Mouse (Mus musculus): ENCODE measurements around the gene Gm49393. TPM values are rescaled to one million over a fixed set of nuclear protein-coding genes. Genes with fewer than 3 reads are reported as not detected.

Gene Gm49393
- polyA plus RNA-seq, 1 experiment = not detected

- H3K27ac ChIP-seq (ENCODE audit: control insufficient read depth, insufficient read depth, low read depth, low read length) = no peak overlapping the region
- H3K4me1 ChIP-seq (ENCODE audit: control insufficient read depth, insufficient read depth, low read length) = no peaks in the 10 kb centered on the region
- H3K27me3 ChIP-seq (ENCODE audit: control insufficient read depth, insufficient read depth, low read length) = no peaks in the 10 kb centered on the region
- no peaks in the 10 kb centered on the region for H3K36me3 ChIP-seq (ENCODE audit: control insufficient read depth, insufficient read depth, low read length)
- H3K4me3 ChIP-seq (ENCODE audit: control insufficient read depth, low read depth, low read length) = no peak overlapping the region
- TF ChIP-seq CTCF (IDR thresholded peaks at IDR 0.05; ENCODE audit: control insufficient read depth, insufficient read depth, insufficient replicate concordance, low read depth, low read length) (no peak), POLR2A (IDR thresholded peaks at IDR 0.05; ENCODE audit: control insufficient read depth, low read depth, low read length) (no peak)
Observed at GRCm38 (mm10) chr13:60826052-60826451, 109.3 kb downstream of the Gm49393 start.

DNA sequence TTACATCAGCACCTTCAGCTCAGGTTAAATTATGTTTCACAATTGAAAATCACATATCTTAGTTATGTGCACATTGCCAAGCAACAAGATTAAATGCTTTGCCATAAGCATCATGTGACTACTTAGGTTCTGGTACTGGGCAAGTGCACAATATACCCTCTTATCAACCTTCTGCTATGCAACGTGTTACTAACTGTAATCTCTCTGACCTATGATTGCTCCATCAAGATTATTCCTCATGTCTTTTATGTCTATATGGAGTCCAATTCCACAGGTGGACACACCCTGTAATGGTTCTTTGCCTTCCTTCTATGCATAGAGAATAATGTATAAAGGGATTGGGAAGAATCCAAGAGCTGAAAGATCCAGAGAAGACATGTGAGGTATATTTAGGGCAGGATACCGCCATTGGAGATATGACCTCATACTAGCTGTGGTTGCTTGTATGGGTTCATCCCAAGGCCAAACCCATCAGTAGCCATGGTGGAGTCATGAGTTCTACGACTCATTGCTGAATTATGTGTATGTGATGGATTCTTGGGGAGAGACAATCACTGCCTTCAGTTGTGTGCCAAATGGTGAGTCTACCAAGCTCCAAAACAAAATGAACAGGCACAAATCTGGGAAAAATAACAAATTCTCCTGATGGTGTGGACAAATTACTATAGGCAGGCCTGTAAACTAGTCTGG lies 114.8 kb downstream of the Gm49393 start:
- Histone ChIP-seq H3K4me1 (ENCODE audit: control insufficient read depth, insufficient read depth, low read length) (no peaks in the 10 kb centered on the region), H3K4me3 (ENCODE audit: control insufficient read depth, low read depth, low read length) (no peak overlapping the region), H3K36me3 (ENCODE audit: control insufficient read depth, insufficient read depth, low read length) (no peaks in the 10 kb centered on the region), H3K27me3 (ENCODE audit: control insufficient read depth, insufficient read depth, low read length) (no peaks in the 10 kb centered on the region), H3K27ac (ENCODE audit: control insufficient read depth, insufficient read depth, low read depth, low read length) (no peak overlapping the region)
- TF ChIP-seq CTCF (IDR thresholded peaks at IDR 0.05; ENCODE audit: control insufficient read depth, insufficient read depth, insufficient replicate concordance, low read depth, low read length) = no peak
- TF ChIP-seq POLR2A (IDR thresholded peaks at IDR 0.05; ENCODE audit: control insufficient read depth, low read depth, low read length) = no peak

DNA sequence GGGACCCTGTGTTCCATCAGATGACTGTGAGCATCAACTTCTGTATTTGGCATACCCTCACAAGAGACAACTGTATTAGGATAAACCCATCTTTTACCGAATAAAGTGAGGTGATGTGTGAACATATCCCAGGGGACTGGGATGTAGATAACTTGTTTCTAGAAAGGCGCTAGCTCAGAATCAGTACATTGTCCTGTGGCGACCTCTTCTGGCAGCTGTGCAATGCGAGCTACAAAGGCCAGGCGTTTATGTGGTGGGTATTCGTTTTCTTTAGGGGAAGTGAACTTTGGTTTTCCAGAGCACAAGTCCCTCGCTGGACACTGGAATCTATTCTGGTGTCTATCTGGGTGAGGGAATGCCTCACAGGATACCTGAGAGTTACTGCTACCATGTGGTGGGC lies 115.9 kb downstream of the Gm49393 start:
- H3K4me1 ChIP-seq (ENCODE audit: control insufficient read depth, insufficient read depth, low read length) = no peaks in the 10 kb centered on the region
- no peaks in the 10 kb centered on the region for H3K27me3 ChIP-seq (ENCODE audit: control insufficient read depth, insufficient read depth, low read length)
- peak; percentile 48; the same call in 1 of the 2 replicates for TF ChIP-seq CTCF (IDR thresholded peaks at IDR 0.05; ENCODE audit: control insufficient read depth, insufficient read depth, insufficient replicate concordance, low read depth, low read length)
- no peak for TF ChIP-seq POLR2A (IDR thresholded peaks at IDR 0.05; ENCODE audit: control insufficient read depth, low read depth, low read length)
- H3K36me3 ChIP-seq (ENCODE audit: control insufficient read depth, insufficient read depth, low read length) = no peaks in the 10 kb centered on the region
- H3K27ac ChIP-seq (ENCODE audit: control insufficient read depth, insufficient read depth, low read depth, low read length) = no peak overlapping the region
- H3K4me3 ChIP-seq (ENCODE audit: control insufficient read depth, low read depth, low read length) = no peak overlapping the region

- no peak overlapping the region for H3K4me3 ChIP-seq (ENCODE audit: control insufficient read depth, low read depth, low read length)
- no peaks in the 10 kb centered on the region for H3K27me3 ChIP-seq (ENCODE audit: control insufficient read depth, insufficient read depth, low read length)
- H3K36me3 ChIP-seq (ENCODE audit: control insufficient read depth, insufficient read depth, low read length) = no peaks in the 10 kb centered on the region
- H3K4me1 ChIP-seq (ENCODE audit: control insufficient read depth, insufficient read depth, low read length) = no peaks in the 10 kb centered on the region
- no peak for TF ChIP-seq POLR2A (IDR thresholded peaks at IDR 0.05; ENCODE audit: control insufficient read depth, low read depth, low read length)
- TF ChIP-seq CTCF (IDR thresholded peaks at IDR 0.05; ENCODE audit: control insufficient read depth, insufficient read depth, insufficient replicate concordance, low read depth, low read length) = no peak
- no peak overlapping the region for H3K27ac ChIP-seq (ENCODE audit: control insufficient read depth, insufficient read depth, low read depth, low read length)
Observed at GRCm38 (mm10) chr13:60813722-60814121, 121.7 kb downstream of the Gm49393 start.

DNA sequence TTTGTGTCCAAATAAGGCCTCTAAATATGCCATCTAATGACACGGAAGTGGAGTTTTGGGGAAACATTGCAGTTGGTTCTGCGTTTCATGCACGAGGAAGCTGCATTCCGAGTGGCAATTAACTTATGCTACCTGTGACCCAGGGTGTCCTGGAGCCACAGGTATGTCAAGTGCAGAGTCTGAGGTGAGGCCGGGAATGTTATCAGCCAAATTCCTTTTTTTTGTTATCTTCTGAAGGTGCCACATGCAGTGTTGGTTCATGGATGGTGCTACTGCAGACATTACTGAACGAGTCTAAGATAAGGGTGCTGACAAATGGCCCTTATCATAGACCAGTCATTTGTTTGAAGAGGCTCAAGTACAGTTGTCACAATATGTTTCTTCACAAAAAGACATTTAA lies 122.6 kb downstream of the Gm49393 start:
- H3K27me3 ChIP-seq (ENCODE audit: control insufficient read depth, insufficient read depth, low read length) = no peaks in the 10 kb centered on the region
- H3K4me1 ChIP-seq (ENCODE audit: control insufficient read depth, insufficient read depth, low read length) = no peaks in the 10 kb centered on the region
- TF ChIP-seq CTCF (IDR thresholded peaks at IDR 0.05; ENCODE audit: control insufficient read depth, insufficient read depth, insufficient replicate concordance, low read depth, low read length) (no peak), POLR2A (IDR thresholded peaks at IDR 0.05; ENCODE audit: control insufficient read depth, low read depth, low read length) (no peak)
- no peaks in the 10 kb centered on the region for H3K36me3 ChIP-seq (ENCODE audit: control insufficient read depth, insufficient read depth, low read length)
- no peak overlapping the region for H3K4me3 ChIP-seq (ENCODE audit: control insufficient read depth, low read depth, low read length)
- no peak overlapping the region for H3K27ac ChIP-seq (ENCODE audit: control insufficient read depth, insufficient read depth, low read depth, low read length)

DNA sequence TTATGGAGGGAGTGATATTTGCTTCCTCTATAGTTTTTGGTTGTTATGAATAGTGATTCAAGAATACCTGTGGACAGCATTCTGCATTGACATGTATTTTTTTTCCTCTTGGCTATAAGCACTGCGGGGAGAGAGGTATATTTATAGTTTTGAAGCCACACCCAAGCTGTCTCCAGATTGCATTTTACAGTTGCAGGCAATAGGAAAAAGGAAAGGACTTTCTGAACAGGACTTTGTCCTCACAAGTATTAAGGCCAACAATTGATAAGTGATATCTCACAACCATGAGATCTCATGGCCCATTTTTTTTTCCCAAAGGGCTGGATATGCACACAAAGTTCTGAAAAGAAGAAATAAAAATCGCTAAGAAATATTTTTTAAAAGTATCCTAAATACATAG lies 125.7 kb downstream of the Gm49393 start:
- Histone ChIP-seq H3K27me3 (ENCODE audit: control insufficient read depth, insufficient read depth, low read length) (no peaks in the 10 kb centered on the region), H3K27ac (ENCODE audit: control insufficient read depth, insufficient read depth, low read depth, low read length) (no peak overlapping the region), H3K36me3 (ENCODE audit: control insufficient read depth, insufficient read depth, low read length) (no peaks in the 10 kb centered on the region), H3K4me3 (ENCODE audit: control insufficient read depth, low read depth, low read length) (no peak overlapping the region), H3K4me1 (ENCODE audit: control insufficient read depth, insufficient read depth, low read length) (no peaks in the 10 kb centered on the region)
- TF ChIP-seq POLR2A (IDR thresholded peaks at IDR 0.05; ENCODE audit: control insufficient read depth, low read depth, low read length) (no peak), CTCF (IDR thresholded peaks at IDR 0.05; ENCODE audit: control insufficient read depth, insufficient read depth, insufficient replicate concordance, low read depth, low read length) (no peak)

Other genes starting within 250 kb of the Gm49393 start
- gene BC051665, start 149.2 kb downstream of the Gm49393 start, polyA plus RNA-seq (2012; rRNA removed) = not detected in 2 replicates
- not detected in 2 replicates for gene Ctsll3, start 132.7 kb downstream of the Gm49393 start, polyA plus RNA-seq (2012; rRNA removed)
- 0.23 and 0.36 TPM in 2 replicates for gene 4930486L24Rik, start 71.1 kb downstream of the Gm49393 start, polyA plus RNA-seq (2012; rRNA removed)
- gene Gm49392, start 38.7 kb downstream of the Gm49393 start, polyA plus RNA-seq (2012; rRNA removed) = 0.12 TPM in 1 of 2 replicates, not detected in the other
- gene Ctla2b, start 38.1 kb downstream of the Gm49393 start, polyA plus RNA-seq (2012; rRNA removed) = 0.23 TPM in 1 of 2 replicates, not detected in the other
- not detected in 2 replicates for gene Tpbpb, start 30.7 kb downstream of the Gm49393 start, polyA plus RNA-seq (2012; rRNA removed)
- 0.15 and 0.37 TPM in 2 replicates for gene Gm49391, start 981 bp upstream of the Gm49393 start, polyA plus RNA-seq (2012; rRNA removed)
- 0.22 and 1.2 TPM in 2 replicates for gene Ctla2a, start 1.0 kb upstream of the Gm49393 start, polyA plus RNA-seq (2012; rRNA removed)
- gene Tpbpa, start 6.4 kb upstream of the Gm49393 start, polyA plus RNA-seq (2012; rRNA removed) = not detected in 2 replicates
- gene Ctsj, start 70.4 kb upstream of the Gm49393 start, polyA plus RNA-seq (2012; rRNA removed) = not detected in 2 replicates
- gene Ctsq, start 105.0 kb upstream of the Gm49393 start, polyA plus RNA-seq (2012; rRNA removed) = not detected in 2 replicates
- not detected in 2 replicates for gene Ctsr, start 228.7 kb upstream of the Gm49393 start, polyA plus RNA-seq (2012; rRNA removed)

All from testis, adult 2 months (tissue).